27 mouse cellular contexts compared by ENCODE assay signal in the genomic region with DNA sequence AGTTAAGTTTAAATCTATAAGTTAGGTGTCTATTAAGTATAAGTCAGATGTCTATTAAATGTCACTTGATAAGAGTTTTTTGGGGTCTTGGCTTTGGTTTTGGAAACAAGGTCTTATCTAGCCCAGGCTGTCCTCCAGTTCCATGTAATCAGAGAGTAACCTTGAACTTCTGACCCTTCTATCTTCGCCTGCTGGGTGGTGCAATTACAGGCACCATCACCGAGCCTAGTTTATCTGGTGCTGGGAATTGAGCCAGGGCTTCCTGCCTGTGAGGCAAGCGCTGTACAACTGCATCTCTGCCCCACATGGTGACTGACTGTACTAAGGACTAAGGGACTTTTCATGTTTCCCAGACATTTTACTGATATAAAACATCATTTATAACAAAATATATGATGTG. TPM values are rescaled to one million over a fixed set of nuclear protein-coding genes. Genes with fewer than 3 reads are reported as not detected.
DNase-seq lines count a peak whose midpoint lies in the region; ATAC-seq and TF ChIP-seq lines count a peak whose summit lies in the region.
"Had no signal": no experiment of that assay in that cellular context is flagged by ENCODE, and none has a peak within 500 bp of the region (broad histone marks: within the 10 kb centered on the region; RNA-seq: fewer than 3 reads in every experiment).

No protein-coding gene starts in this region.

- no peak overlapping the region for H3K4me3 ChIP-seq in lung, embryonic 14.5 days (ENCODE audit: low read depth, low read length)
- no peak overlapping the region for H3K4me3 ChIP-seq in lung, adult 2 months (replicated peaks; ENCODE audit: extremely low read depth, low read depth, low read length)
- H3K4me3 ChIP-seq: embryonic facial prominence, embryonic 15.5 days; forebrain, embryonic 10.5 days; hindbrain, embryonic 13.5 days; limb, embryonic 12.5 days; myocyte had no signal

- no peak for TF ChIP-seq CTCF in lung, embryonic 14.5 days (IDR thresholded peaks at IDR 0.05; ENCODE audit: low read depth)
- no peak for TF ChIP-seq CTCF in lung, adult 2 months (IDR thresholded peaks at IDR 0.05; ENCODE audit: insufficient read depth, low read length)

- H3K9me3 ChIP-seq in lung, embryonic 14.5 days (ENCODE audit: low read depth, low read length), result no peaks in the 10 kb centered on the region
- H3K9me3 ChIP-seq: embryonic facial prominence, embryonic 15.5 days; forebrain, embryonic 10.5 days; hindbrain, embryonic 13.5 days; limb, embryonic 12.5 days had no signal

- H3K36me3 ChIP-seq in lung, embryonic 14.5 days (ENCODE audit: insufficient read depth), result no peaks in the 10 kb centered on the region
- H3K36me3 ChIP-seq: embryonic facial prominence, embryonic 15.5 days; forebrain, embryonic 10.5 days; hindbrain, embryonic 13.5 days; limb, embryonic 12.5 days had no signal

- no peak for TF ChIP-seq POLR2A in lung, adult 2 months (IDR thresholded peaks at IDR 0.05; ENCODE audit: borderline replicate concordance, extremely low read depth, low read depth, low read length)

- no peak overlapping the region for H3K27ac ChIP-seq in lung, embryonic 14.5 days (ENCODE audit: low read depth)
- H3K27ac ChIP-seq: embryonic facial prominence, embryonic 15.5 days; forebrain, embryonic 10.5 days; hindbrain, embryonic 13.5 days; limb, embryonic 12.5 days; liver, embryonic 14.5 days had no signal

- ATAC-seq in lung, embryonic 14.5 days (ENCODE audit: insufficient read depth), result no peak
- peak; percentile 77 for ATAC-seq in megakaryocyte progenitor cell, adult 5-6 weeks (replicated peaks; ENCODE audit: poor library complexity)
- no peak for ATAC-seq in erythroid progenitor cell, adult 5-6 weeks (replicated peaks; ENCODE audit: low FRiP score, poor library complexity, severe bottlenecking)
- ATAC-seq: activated CD4-positive, CD25-positive, alpha-beta regulatory T cell, adult 4 months; forebrain, postnatal 0 days; inflammation-experienced regulatory T-cells, adult 6 months; lung, postnatal 0 days had no signal

- no peak overlapping the region for H3K9ac ChIP-seq in lung, embryonic 14.5 days
- H3K9ac ChIP-seq: embryonic facial prominence, embryonic 15.5 days; forebrain, postnatal 0 days; hindbrain, embryonic 13.5 days; limb, embryonic 12.5 days; liver, embryonic 14.5 days had no signal

- 37% methylated on average over 3 of the region's 3 CpGs for WGBS in lung, embryonic 14.5 days
- WGBS in lung, adult 2 months, result 30% methylated on average over 3 of the region's 3 CpGs

- H3K4me1 ChIP-seq in lung, embryonic 14.5 days (ENCODE audit: insufficient read depth), result no peaks in the 10 kb centered on the region
- no peaks in the 10 kb centered on the region for H3K4me1 ChIP-seq in lung, adult 2 months (ENCODE audit: control insufficient read depth, insufficient read depth, low read length)
- H3K4me1 ChIP-seq: embryonic facial prominence, embryonic 15.5 days; forebrain, embryonic 10.5 days; hindbrain, embryonic 13.5 days; limb, embryonic 12.5 days had no signal

- H3K4me2 ChIP-seq in lung, embryonic 14.5 days, result no peak overlapping the region
- H3K4me2 ChIP-seq: embryonic facial prominence, embryonic 15.5 days; hindbrain, embryonic 13.5 days; limb, embryonic 12.5 days had no signal

- no peaks in the 10 kb centered on the region for H3K27me3 ChIP-seq in lung, embryonic 14.5 days (ENCODE audit: insufficient read depth, low read length)
- H3K27me3 ChIP-seq: CH12.LX; embryonic facial prominence, embryonic 15.5 days; hindbrain, embryonic 13.5 days; limb, embryonic 12.5 days had no signal

- DNase-seq in adrenal gland, adult 2 months, result peak; percentile 48
- no peak for DNase-seq in adrenal gland, postnatal 25 days
- DNase-seq in lung, embryonic 14.5 days, result peak; percentile 14
- DNase-seq in lung, adult 2 months, result no peak
- DNase-seq in adipocyte (ENCODE audit: low spot score), result peak; percentile 34
- no peak for DNase-seq in layer of hippocampus, adult 18-20 months (ENCODE audit: low spot score in 2 of 2)
- DNase-seq: cerebellum, adult 11-12 months; cerebellum, postnatal 25 days; forebrain, postnatal 0 days; kidney, adult 8-10 months; kidney, postnatal 4 days; midbrain, embryonic 14.5 days; right cerebral cortex, postnatal 14 days; spleen, adult 18-20 months; thymus, adult 2 months had no signal

RNA-seq across cellular contexts. Expression of a gene that starts 10.0 kb away (rescaled TPM):
- total RNA-seq in adrenal gland, adult 2 months (2021), result 10 to 100 TPM; 27.2 to 32.6 TPM
- polyA plus RNA-seq in adrenal gland, adult 2 months (2012; rRNA removed), result 1.4 and 1.9 TPM in 2 replicates
- total RNA-seq in adrenal gland, postnatal 25 days (2021), result 29.2 and 48.4 TPM in 2 replicates
- 44.8 and 49.6 TPM in 2 replicates for polyA plus RNA-seq in lung, embryonic 14.5 days (2014; fragmentation: Nextera tagmentation; extraction: Ambion mirVana)
- polyA plus RNA-seq in lung, adult 2 months (2012; rRNA removed), result 1.6 and 1.9 TPM in 2 replicates
- 67.1 and 74.9 TPM in 2 replicates for total RNA-seq in megakaryocyte progenitor cell, adult 5-6 weeks (2015)
- 49.8 and 64.3 TPM in 2 replicates for total RNA-seq in megakaryocyte progenitor cell, adult 5-6 weeks (2017)
- 10 to 100 TPM in 1 of 2 experiments, 1 to 10 TPM in 1; 9.5 to 11.1 TPM for total RNA-seq in layer of hippocampus, adult 18-20 months (2021)
- total RNA-seq in erythroid progenitor cell, adult 5-6 weeks (2015; ENCODE audit: low replicate concordance), result 5.4 and 11.3 TPM in 2 replicates
- total RNA-seq in erythroid progenitor cell, adult 5-6 weeks (2017; ENCODE audit: low replicate concordance), result 5.8 TPM in 1 of 2 replicates, not detected in the other

Comparison
In these comparisons a context has a peak if more than half of its experiments do, and no peak if none do; other contexts are left out.
1. DNase-seq: peak in adrenal gland, adult 2 months (single experiment), lung, embryonic 14.5 days (single experiment) and adipocyte (single experiment); none in adrenal gland, postnatal 25 days (single experiment), lung, adult 2 months (single experiment) and layer of hippocampus, adult 18-20 months (0 of 2).